8 mouse cellular contexts compared by ENCODE assay signal in the genomic region with DNA sequence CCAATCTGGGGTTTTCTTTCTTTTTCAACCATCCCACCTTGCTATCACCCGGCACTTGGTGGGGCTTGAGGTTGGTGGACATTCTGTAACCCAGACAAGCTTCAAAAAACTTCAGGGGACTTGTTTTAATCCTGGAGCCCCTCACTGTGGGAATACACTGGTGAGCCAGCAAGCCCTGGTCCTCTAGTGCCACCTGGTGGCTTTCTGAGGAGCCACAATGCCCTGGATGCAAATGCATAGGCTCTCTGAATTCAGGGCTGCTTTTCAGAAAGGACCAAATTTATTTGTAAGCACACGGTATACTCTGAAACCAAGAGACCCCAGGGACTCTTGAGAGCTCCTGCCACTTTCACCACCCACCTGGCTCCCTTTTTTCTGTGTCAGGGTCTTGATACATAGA. TPM values are rescaled to one million over a fixed set of nuclear protein-coding genes. Genes with fewer than 3 reads are reported as not detected.
DNase-seq lines count a peak whose midpoint lies in the region; ATAC-seq and TF ChIP-seq lines count a peak whose summit lies in the region.

No protein-coding gene starts in this region.

- intact Hi-C loops in left cerebral cortex, postnatal 4 days (cut with DNase I) = loop anchor here (5.0 to 10.0 kb wide), 2 partner anchors 223 to 260 kb away; no protein-coding TSS in a partner anchor

- H3K9ac ChIP-seq in forebrain, embryonic 11.5 days (ENCODE audit: low read length) = no peak overlapping the region
- 0 out of 2 replicates have a peak overlapping the region, but pooled peaks have one; percentile 31 for H3K9ac ChIP-seq in hindbrain, embryonic 13.5 days

- no peak overlapping the region for H3K27ac ChIP-seq in bone marrow, adult 2 months (ENCODE audit: control insufficient read depth, insufficient read depth, low read depth, low read length, poor library complexity)
- H3K27ac ChIP-seq in forebrain, embryonic 11.5 days (ENCODE audit: low read depth, low read length) = no peak overlapping the region
- H3K27ac ChIP-seq in hindbrain, embryonic 13.5 days = no peak overlapping the region
- H3K27ac ChIP-seq in thymus, adult 2 months (ENCODE audit: control insufficient read depth, insufficient read depth, low read length) = no peak overlapping the region

- peaks cover 4% of the 10 kb centered on the region; the same call in 1 of the 2 replicates for H3K36me3 ChIP-seq in forebrain, embryonic 11.5 days (ENCODE audit: control insufficient read depth, insufficient read depth, low read length)
- peaks cover 50% of the 10 kb centered on the region for H3K36me3 ChIP-seq in hindbrain, embryonic 13.5 days
- H3K36me3 ChIP-seq in thymus, adult 2 months (ENCODE audit: control insufficient read depth, insufficient read depth, low read length) = peaks cover 25% of the 10 kb centered on the region

- ATAC-seq in forebrain, embryonic 11.5 days (replicated peaks; ENCODE audit: low FRiP score) = peak; percentile 59
- ATAC-seq in hindbrain, embryonic 13.5 days (ENCODE audit: low FRiP score) = peak; percentile 39; the same call in 1 of the 2 replicates

- H3K4me3 ChIP-seq in bone marrow, adult 2 months (replicated peaks; ENCODE audit: control insufficient read depth, low read depth, low read length) = no peak overlapping the region
- no peak overlapping the region for H3K4me3 ChIP-seq in forebrain, embryonic 11.5 days (ENCODE audit: low read depth, low read length)
- H3K4me3 ChIP-seq in hindbrain, embryonic 13.5 days = no peak overlapping the region
- H3K4me3 ChIP-seq in thymus, adult 2 months (ENCODE audit: control insufficient read depth, insufficient read depth, low read length) = no peak overlapping the region

- no peak for TF ChIP-seq POLR2A in bone marrow, adult 2 months (IDR thresholded peaks at IDR 0.05; ENCODE audit: borderline replicate concordance, control insufficient read depth, low read depth, low read length)
- no peak for TF ChIP-seq POLR2A in thymus, adult 2 months (IDR thresholded peaks at IDR 0.05; ENCODE audit: control insufficient read depth, extremely low read depth, insufficient read depth, low read length, poor library complexity)

- WGBS in bone marrow, adult 2 months = 13% methylated on average over 2 of the region's 2 CpGs
- WGBS in forebrain, embryonic 11.5 days = 21% methylated on average over 2 of the region's 2 CpGs
- WGBS in hindbrain, embryonic 13.5 days = 21% methylated on average over 2 of the region's 2 CpGs
- 22% methylated on average over 2 of the region's 2 CpGs for WGBS in thymus, adult 2 months

- DNase-seq in layer of hippocampus, adult 11-12 months (ENCODE audit: low spot score) = peak; percentile 74
- DNase-seq in layer of hippocampus, adult 9-11 months = no peak
- peak; percentile 79 for DNase-seq in forebrain, embryonic 11.5 days (ENCODE audit: low spot score)
- peak; percentile 72 for DNase-seq in left cerebral cortex, postnatal 4 days
- DNase-seq in neural tube, embryonic 10.5 days (ENCODE audit: extremely low spot score, low spot score) = peak; percentile 71
- peak; percentile 70 for DNase-seq in thymus, adult 2 months

- no peaks in the 10 kb centered on the region for H3K9me3 ChIP-seq in forebrain, embryonic 11.5 days (ENCODE audit: control insufficient read depth, low read length)
- no peaks in the 10 kb centered on the region for H3K9me3 ChIP-seq in hindbrain, embryonic 13.5 days

- TF ChIP-seq CTCF in bone marrow, adult 2 months (IDR thresholded peaks at IDR 0.05; ENCODE audit: control insufficient read depth, insufficient read depth, low read length) = peak; percentile 93
- peak; percentile 73; the same call in 1 of the 2 replicates for TF ChIP-seq CTCF in thymus, adult 2 months (IDR thresholded peaks at IDR 0.05; ENCODE audit: borderline replicate concordance, control insufficient read depth, extremely low read depth, insufficient read depth, low read length, poor library complexity)

- no peaks in the 10 kb centered on the region for H3K27me3 ChIP-seq in forebrain, embryonic 11.5 days (ENCODE audit: control insufficient read depth, insufficient read depth, low read length)
- H3K27me3 ChIP-seq in hindbrain, embryonic 13.5 days = no peaks in the 10 kb centered on the region
- H3K27me3 ChIP-seq in thymus, adult 2 months (ENCODE audit: control insufficient read depth, insufficient read depth, low read length) = no peaks in the 10 kb centered on the region

- no peak overlapping the region for H3K4me2 ChIP-seq in forebrain, embryonic 11.5 days (ENCODE audit: low read depth, low read length, severe bottlenecking)
- no peak overlapping the region for H3K4me2 ChIP-seq in hindbrain, embryonic 13.5 days

- H3K4me1 ChIP-seq in bone marrow, adult 2 months (ENCODE audit: control insufficient read depth, insufficient read depth, low read length) = no peaks in the 10 kb centered on the region
- H3K4me1 ChIP-seq in forebrain, embryonic 11.5 days (replicated peaks; ENCODE audit: control insufficient read depth, insufficient read depth, low read length) = no peaks in the 10 kb centered on the region
- no peaks in the 10 kb centered on the region for H3K4me1 ChIP-seq in hindbrain, embryonic 13.5 days (replicated peaks)
- no peaks in the 10 kb centered on the region for H3K4me1 ChIP-seq in thymus, adult 2 months (replicated peaks; ENCODE audit: control insufficient read depth, insufficient read depth, low read length)

RNA-seq across cellular contexts. Expression of a gene that starts 17.2 kb away (rescaled TPM):
- polyA plus RNA-seq in bone marrow, adult 2 months (2011; ENCODE audit: insufficient read depth, insufficient read length, low replicate concordance, missing spikeins) = 10.9 and 12.9 TPM in 2 replicates
- polyA plus RNA-seq in forebrain, embryonic 11.5 days (2014; fragmentation: Nextera tagmentation; extraction: Ambion mirVana) = 20.6 and 20.7 TPM in 2 replicates
- polyA plus RNA-seq in hindbrain, embryonic 13.5 days (2015; fragmentation: Nextera tagmentation; extraction: Ambion mirVana) = 12.4 and 12.6 TPM in 2 replicates
- total RNA-seq in left cerebral cortex, postnatal 4 days (2021) = 10 to 100 TPM; 14.3 to 15.5 TPM
- 24.8 and 26.2 TPM in 2 replicates for polyA plus RNA-seq in thymus, adult 2 months (2012; rRNA removed)

RNA-seq across cellular contexts. Expression of a gene that starts 23.3 kb away (rescaled TPM):
- polyA plus RNA-seq in bone marrow, adult 2 months (2011; ENCODE audit: insufficient read depth, insufficient read length, low replicate concordance, missing spikeins) = 3.8 and 5.3 TPM in 2 replicates
- 2.8 TPM in 2 replicates for polyA plus RNA-seq in forebrain, embryonic 11.5 days (2014; fragmentation: Nextera tagmentation; extraction: Ambion mirVana)
- 8.0 and 8.5 TPM in 2 replicates for polyA plus RNA-seq in hindbrain, embryonic 13.5 days (2015; fragmentation: Nextera tagmentation; extraction: Ambion mirVana)
- 10 to 100 TPM; 50.2 to 51.0 TPM for total RNA-seq in left cerebral cortex, postnatal 4 days (2021)
- 55.8 and 61.4 TPM in 2 replicates for polyA plus RNA-seq in thymus, adult 2 months (2012; rRNA removed)

RNA-seq across cellular contexts. Expression of a gene that starts 31.3 kb away (rescaled TPM):
- polyA plus RNA-seq in bone marrow, adult 2 months (2011; ENCODE audit: insufficient read depth, insufficient read length, low replicate concordance, missing spikeins) = not detected in 2 replicates
- 1.9 and 2.5 TPM in 2 replicates for polyA plus RNA-seq in forebrain, embryonic 11.5 days (2014; fragmentation: Nextera tagmentation; extraction: Ambion mirVana)
- 6.6 and 8.1 TPM in 2 replicates for polyA plus RNA-seq in hindbrain, embryonic 13.5 days (2015; fragmentation: Nextera tagmentation; extraction: Ambion mirVana)
- 10 to 100 TPM; 41.8 to 59.9 TPM for total RNA-seq in left cerebral cortex, postnatal 4 days (2021)
- 0.11 and 0.13 TPM in 2 replicates for polyA plus RNA-seq in thymus, adult 2 months (2012; rRNA removed)
